Mouse (Mus musculus): ENCODE results near the gene Kcnip2. TPM values are rescaled to one million over a fixed set of nuclear protein-coding genes. Genes with fewer than 3 reads are reported as not detected.

The Kcnip2 gene
- polyA plus RNA-seq, 1 experiment from 2014 or later: 0.76 TPM

DNA sequence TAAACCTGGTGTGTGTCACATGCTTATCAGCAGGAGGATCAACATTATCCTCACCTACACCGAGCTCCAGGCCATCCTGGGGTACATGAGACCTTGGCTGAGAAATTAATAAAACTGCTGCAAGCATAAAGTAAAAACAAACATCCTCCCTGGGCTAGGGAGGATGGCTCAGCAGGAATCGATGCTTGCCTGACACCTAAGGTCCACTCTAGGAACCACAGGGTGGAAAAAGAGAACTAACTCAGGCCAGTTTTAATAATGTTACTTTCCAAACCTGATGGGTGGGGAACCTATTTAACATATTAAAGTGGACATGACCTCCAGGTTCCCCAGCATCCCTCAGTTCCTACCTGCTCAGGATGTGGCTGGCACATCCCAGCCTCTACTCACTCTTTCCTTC lies 14.8 kb upstream of the Kcnip2 start:
- Histone ChIP-seq H3K27ac (replicated peaks) (no peak overlapping the region), H3K4me3 (no peak overlapping the region), H3K4me1 (peaks cover 25% of the 10 kb centered on the region), H3K36me3 (peaks cover 5% of the 10 kb centered on the region; the same call in 1 of the 2 replicates), H3K9me3 (peaks cover 5% of the 10 kb centered on the region), H3K27me3 (replicated peaks) (no peaks in the 10 kb centered on the region), H3K4me2 (no peak overlapping the region), H3K9ac (no peak overlapping the region)
- ATAC-seq (ENCODE audit: extremely low read depth, insufficient number of reproducible peaks, low FRiP score, low TSS enrichment): no peak
- WGBS: 57% methylated on average over 2 of the region's 2 CpGs

DNA sequence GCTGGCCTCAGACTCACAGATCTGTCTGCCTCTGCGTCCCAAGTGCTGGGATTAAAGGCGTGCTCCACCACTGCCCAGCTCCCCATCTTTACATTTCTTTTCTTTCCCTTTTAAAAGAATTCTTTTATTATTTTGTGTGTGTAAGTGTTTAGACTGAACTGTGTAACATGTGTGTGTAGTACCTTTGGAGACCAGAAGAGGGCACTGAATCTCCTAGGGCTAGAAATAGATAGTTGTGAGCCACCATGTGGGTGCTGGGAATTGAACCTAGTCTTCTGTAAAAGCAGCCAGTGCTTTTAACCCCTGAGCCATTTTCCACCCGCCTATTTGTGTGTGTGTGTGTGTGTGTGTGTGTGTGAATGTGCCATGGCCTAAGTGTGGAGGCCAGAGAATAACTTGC lies 11.9 kb upstream of the Kcnip2 start:
- H3K27ac ChIP-seq (replicated peaks): no peak overlapping the region
- H3K4me3 ChIP-seq: no peak overlapping the region
- no peaks in the 10 kb centered on the region for H3K27me3 ChIP-seq (replicated peaks)
- peaks cover 30% of the 10 kb centered on the region for H3K4me1 ChIP-seq
- no peak overlapping the region for H3K4me2 ChIP-seq
- WGBS: 86% methylated on average over 3 of the region's 3 CpGs
- no peak for ATAC-seq (ENCODE audit: extremely low read depth, insufficient number of reproducible peaks, low FRiP score, low TSS enrichment)
- H3K9me3 ChIP-seq: peaks cover 5% of the 10 kb centered on the region
- H3K9ac ChIP-seq: no peak overlapping the region
- H3K36me3 ChIP-seq: peaks cover 5% of the 10 kb centered on the region; the same call in 1 of the 2 replicates

GRCm38 (mm10) chr19:45827125-45827524 lies 11.3 kb upstream of the Kcnip2 start:
- Histone ChIP-seq H3K9me3 (peaks cover 5% of the 10 kb centered on the region), H3K4me3 (no peak overlapping the region), H3K4me1 (peaks cover 30% of the 10 kb centered on the region), H3K27me3 (replicated peaks) (no peaks in the 10 kb centered on the region), H3K9ac (no peak overlapping the region), H3K4me2 (no peak overlapping the region), H3K36me3 (peaks cover 5% of the 10 kb centered on the region; the same call in 1 of the 2 replicates), H3K27ac (replicated peaks) (peak overlapping the region; percentile 17; the same call in 1 of the 2 replicates)
- WGBS: 61% methylated on average over 5 of the region's 5 CpGs
- ATAC-seq (ENCODE audit: extremely low read depth, insufficient number of reproducible peaks, low FRiP score, low TSS enrichment): no peak

DNA sequence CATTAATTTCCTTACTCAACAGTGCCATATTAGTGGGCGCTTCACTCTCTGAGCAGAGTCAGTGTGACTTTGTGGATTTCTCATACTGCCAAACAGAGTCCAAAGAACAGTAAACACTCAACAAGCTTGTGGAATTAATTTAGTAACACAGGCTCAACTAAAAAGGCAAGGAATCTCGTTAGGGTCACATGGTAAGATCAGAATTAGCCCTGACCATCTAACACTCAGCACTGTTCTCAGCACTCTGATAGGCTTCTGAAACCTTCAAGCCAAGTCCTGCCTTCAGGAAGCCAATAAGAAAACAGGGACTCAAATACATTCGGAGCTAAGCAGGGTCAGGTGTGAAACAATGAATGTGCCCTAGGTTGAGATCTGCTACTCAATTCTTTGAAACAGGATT lies 10.3 kb upstream of the Kcnip2 start:
- no peak for ATAC-seq (ENCODE audit: extremely low read depth, insufficient number of reproducible peaks, low FRiP score, low TSS enrichment)
- peaks cover 5% of the 10 kb centered on the region; the same call in 1 of the 2 replicates for H3K36me3 ChIP-seq
- H3K4me1 ChIP-seq: peaks cover 30% of the 10 kb centered on the region
- peaks cover 5% of the 10 kb centered on the region for H3K9me3 ChIP-seq
- no peak overlapping the region for H3K4me2 ChIP-seq
- H3K4me3 ChIP-seq: no peak overlapping the region
- H3K9ac ChIP-seq: no peak overlapping the region
- no peaks in the 10 kb centered on the region for H3K27me3 ChIP-seq (replicated peaks)
- H3K27ac ChIP-seq (replicated peaks): no peak overlapping the region
- WGBS: 63% methylated on average over 3 of the region's 3 CpGs

- Histone ChIP-seq H3K9ac (no peak overlapping the region), H3K27me3 (replicated peaks) (peaks cover 9% of the 10 kb centered on the region), H3K9me3 (no peaks in the 10 kb centered on the region), H3K4me3 (no peak overlapping the region), H3K4me2 (no peak overlapping the region), H3K27ac (replicated peaks) (no peak overlapping the region), H3K36me3 (peaks cover 23% of the 10 kb centered on the region), H3K4me1 (peaks cover 22% of the 10 kb centered on the region)
- WGBS: 68% methylated on average over 5 of the region's 5 CpGs
- no peak for ATAC-seq (ENCODE audit: extremely low read depth, insufficient number of reproducible peaks, low FRiP score, low TSS enrichment)
These were observed 6.0 kb upstream of the Kcnip2 start for GRCm38 (mm10) chr19:45821832-45822231.

- 69% methylated on average over 11 of the region's 11 CpGs for WGBS
- peaks cover 33% of the 10 kb centered on the region for H3K27me3 ChIP-seq (replicated peaks)
- H3K36me3 ChIP-seq: peaks cover 23% of the 10 kb centered on the region
- H3K4me3 ChIP-seq: no peak overlapping the region
- no peak overlapping the region for H3K27ac ChIP-seq (replicated peaks)
- no peak overlapping the region for H3K9ac ChIP-seq
- no peak for ATAC-seq (ENCODE audit: extremely low read depth, insufficient number of reproducible peaks, low FRiP score, low TSS enrichment)
- H3K4me1 ChIP-seq: peaks cover 21% of the 10 kb centered on the region
- H3K4me2 ChIP-seq: no peak overlapping the region
- H3K9me3 ChIP-seq: no peaks in the 10 kb centered on the region
These were observed 2.1 kb upstream of the Kcnip2 start for GRCm38 (mm10) chr19:45817816-45818490.

- peaks cover 33% of the 10 kb centered on the region for H3K4me1 ChIP-seq
- peak overlapping the region; percentile 77; the same call in 1 of the 2 replicates for H3K9ac ChIP-seq
- 41% methylated on average over 8 of the region's 8 CpGs for WGBS
- H3K9me3 ChIP-seq: no peaks in the 10 kb centered on the region
- H3K36me3 ChIP-seq: peaks cover 23% of the 10 kb centered on the region
- H3K4me3 ChIP-seq: no peak overlapping the region
- H3K4me2 ChIP-seq: peak overlapping the region; percentile 85; the same call in 1 of the 2 replicates
- ATAC-seq (ENCODE audit: extremely low read depth, insufficient number of reproducible peaks, low FRiP score, low TSS enrichment): no peak
- H3K27ac ChIP-seq (replicated peaks): no peak overlapping the region
- peaks cover 40% of the 10 kb centered on the region for H3K27me3 ChIP-seq (replicated peaks)
These were observed 866 bp upstream of the Kcnip2 start for GRCm38 (mm10) chr19:45816727-45817126.

GRCm38 (mm10) chr19:45815170-45815569 lies 691 bp downstream of the Kcnip2 start:
- H3K9ac ChIP-seq: peak overlapping the region; percentile 77; the same call in 1 of the 2 replicates

GRCm38 (mm10) chr19:45813801-45814200 lies 2.1 kb downstream of the Kcnip2 start:
- H3K9me3 ChIP-seq: no peaks in the 10 kb centered on the region
- no peak overlapping the region for H3K4me3 ChIP-seq
- no peak overlapping the region for H3K9ac ChIP-seq
- ATAC-seq (ENCODE audit: extremely low read depth, insufficient number of reproducible peaks, low FRiP score, low TSS enrichment): no peak
- peaks cover 14% of the 10 kb centered on the region for H3K36me3 ChIP-seq
- H3K27me3 ChIP-seq (replicated peaks): peaks cover 49% of the 10 kb centered on the region
- 12% methylated on average over 9 of the region's 12 CpGs for WGBS
- H3K27ac ChIP-seq (replicated peaks): no peak overlapping the region
- H3K4me1 ChIP-seq: peaks cover 37% of the 10 kb centered on the region
- H3K4me2 ChIP-seq: no peak overlapping the region

More at GRCm38 (mm10) chr19:45815170-45815569, 691 bp downstream of the Kcnip2 start:
- Histone ChIP-seq H3K4me2 (peak overlapping the region; percentile 85), H3K4me3 (peak overlapping the region; percentile 52), H3K27me3 (replicated peaks) (peaks cover 49% of the 10 kb centered on the region), H3K27ac (replicated peaks) (no peak overlapping the region), H3K9me3 (no peaks in the 10 kb centered on the region), H3K36me3 (peaks cover 23% of the 10 kb centered on the region), H3K4me1 (peaks cover 37% of the 10 kb centered on the region)
- 59% methylated on average over 10 of the region's 10 CpGs for WGBS
- ATAC-seq (ENCODE audit: extremely low read depth, insufficient number of reproducible peaks, low FRiP score, low TSS enrichment): no peak

DNA sequence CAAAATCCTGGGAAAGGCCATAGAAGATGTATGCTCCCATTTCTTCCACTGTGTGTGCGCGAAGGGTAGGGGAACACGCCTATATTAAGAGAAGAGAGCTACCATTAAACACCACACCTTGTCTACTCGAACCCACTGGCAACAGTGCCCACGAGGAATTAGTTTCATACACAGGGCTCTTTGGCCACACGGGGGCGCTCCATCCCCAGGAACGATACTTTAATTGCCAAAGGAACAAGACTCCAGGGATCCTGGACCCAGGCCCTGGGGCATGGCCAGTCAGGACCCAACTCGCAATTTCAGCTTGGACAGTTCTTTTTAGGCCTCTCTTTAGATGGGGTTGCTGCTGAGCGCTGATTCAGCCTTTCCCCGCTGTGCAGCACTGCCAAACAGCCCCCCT lies 2.6 kb downstream of the Kcnip2 start:
- H3K4me1 ChIP-seq: peaks cover 37% of the 10 kb centered on the region
- WGBS: 12% methylated on average over 11 of the region's 11 CpGs
- H3K27me3 ChIP-seq (replicated peaks): peaks cover 49% of the 10 kb centered on the region
- no peak overlapping the region for H3K4me3 ChIP-seq
- H3K9ac ChIP-seq: no peak overlapping the region
- H3K36me3 ChIP-seq: peaks cover 9% of the 10 kb centered on the region; the same call in 1 of the 2 replicates
- H3K27ac ChIP-seq (replicated peaks): no peak overlapping the region
- ATAC-seq (ENCODE audit: extremely low read depth, insufficient number of reproducible peaks, low FRiP score, low TSS enrichment): no peak
- H3K4me2 ChIP-seq: 0 out of 2 replicates have a peak overlapping the region, but pooled peaks have one; percentile 68
- H3K9me3 ChIP-seq: no peaks in the 10 kb centered on the region

DNA sequence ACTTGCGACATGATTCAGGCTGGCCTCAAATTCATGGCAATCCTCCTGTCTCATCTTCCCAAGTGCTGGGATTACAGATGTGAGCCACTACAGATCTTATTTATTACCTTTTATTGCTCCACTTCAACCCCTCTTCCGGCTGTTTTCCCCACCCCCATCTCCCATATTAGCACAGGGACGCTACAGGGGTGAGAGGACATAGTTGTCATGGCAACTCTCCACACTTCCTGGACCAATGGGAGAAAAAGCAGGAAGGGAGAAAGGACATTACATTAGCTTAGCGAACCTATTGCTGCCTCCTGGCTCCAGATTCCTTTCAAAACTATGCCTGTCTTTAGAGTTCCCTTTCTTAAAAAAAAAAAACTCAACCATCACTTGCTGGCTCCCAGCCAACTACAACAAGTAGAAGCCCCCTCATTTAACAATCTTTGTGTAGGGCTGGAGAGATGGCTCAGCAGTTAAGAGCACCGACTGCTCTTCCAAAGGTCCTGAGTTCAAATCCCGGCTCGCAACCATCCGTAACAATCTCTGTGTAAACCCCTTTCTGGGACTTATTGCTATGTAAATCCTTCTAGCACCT lies 3.1 kb downstream of the Kcnip2 start:
- Histone ChIP-seq H3K4me3 (peak overlapping the region; percentile 40; the same call in 1 of the 2 replicates), H3K9me3 (no peaks in the 10 kb centered on the region), H3K27ac (replicated peaks) (no peak overlapping the region), H3K4me2 (peak overlapping the region; percentile 68), H3K27me3 (replicated peaks) (peaks cover 49% of the 10 kb centered on the region), H3K9ac (no peak overlapping the region), H3K36me3 (0 out of 2 replicates have a peak, but pooled peaks cover 5% of the 10 kb centered on the region), H3K4me1 (peaks cover 37% of the 10 kb centered on the region)
- 17% methylated on average over 8 of the region's 8 CpGs for WGBS
- no peak for ATAC-seq (ENCODE audit: extremely low read depth, insufficient number of reproducible peaks, low FRiP score, low TSS enrichment)
